Mouse (Mus musculus): ENCODE data around the gene Psmc3ip. TPM values are rescaled to one million over a fixed set of nuclear protein-coding genes. Genes with fewer than 3 reads are reported as not detected.

The Psmc3ip gene
- polyA plus RNA-seq (2014; fragmentation: Nextera tagmentation; extraction: Ambion mirVana): 39.9 and 44.1 TPM in 2 replicates

- DNase-seq (peak; percentile 99), ATAC-seq (ENCODE audit: insufficient read depth) (peak; percentile 97)
- Histone ChIP-seq H3K9ac (peak within 1 kb of the TSS; percentile 67), H3K27ac (ENCODE audit: low read depth) (peak within 1 kb of the TSS; percentile 81), H3K4me3 (ENCODE audit: low read depth, low read length) (peak within 1 kb of the TSS; percentile 71), H3K36me3 (ENCODE audit: insufficient read depth) (peaks cover 73% of the 10 kb centered on the region), H3K4me2 (peak within 1 kb of the TSS; percentile 96), H3K27me3 (ENCODE audit: insufficient read depth, low read length) (no peaks in the 10 kb centered on the region), H3K9me3 (ENCODE audit: low read depth, low read length) (no peaks in the 10 kb centered on the region), H3K4me1 (ENCODE audit: insufficient read depth) (no peaks in the 10 kb centered on the region)
- TF ChIP-seq CTCF (IDR thresholded peaks at IDR 0.05; ENCODE audit: low read depth): peak; percentile 84
- under 1% methylated on average over 43 of the region's 43 CpGs for WGBS
These were observed at the start of gene Psmc3ip for GRCm38 (mm10) chr11:101095314-101096024. TSS of gene Psmc3ip (minus strand) at chr11:101095436.

- Histone ChIP-seq H3K9me3 (ENCODE audit: low read depth, low read length) (no peaks in the 10 kb centered on the region), H3K4me2 (peak overlapping the region; percentile 63), H3K27ac (ENCODE audit: low read depth) (no peak overlapping the region), H3K36me3 (ENCODE audit: insufficient read depth) (no peaks in the 10 kb centered on the region), H3K4me1 (ENCODE audit: insufficient read depth) (peaks cover 11% of the 10 kb centered on the region), H3K27me3 (ENCODE audit: insufficient read depth, low read length) (peaks cover 9% of the 10 kb centered on the region; the same call in 1 of the 2 replicates), H3K9ac (peak overlapping the region; percentile 40), H3K4me3 (ENCODE audit: low read depth, low read length) (peak overlapping the region; percentile 24)
- TF ChIP-seq CTCF (IDR thresholded peaks at IDR 0.05; ENCODE audit: low read depth): no peak
- ATAC-seq (ENCODE audit: insufficient read depth) (peak; percentile 58; the same call in 1 of the 2 replicates), DNase-seq (peak; percentile 73)
- WGBS: 19% methylated on average over 19 of the region's 19 CpGs
These were observed 48.3 kb upstream of the Psmc3ip start for GRCm38 (mm10) chr11:101143338-101144225.

- H3K4me1 ChIP-seq (ENCODE audit: insufficient read depth): peaks cover 11% of the 10 kb centered on the region
- no peak overlapping the region for H3K4me2 ChIP-seq
- no peak overlapping the region for H3K27ac ChIP-seq (ENCODE audit: low read depth)
- H3K4me3 ChIP-seq (ENCODE audit: low read depth, low read length): no peak overlapping the region
- no peaks in the 10 kb centered on the region for H3K36me3 ChIP-seq (ENCODE audit: insufficient read depth)
- no peaks in the 10 kb centered on the region for H3K9me3 ChIP-seq (ENCODE audit: low read depth, low read length)
- H3K27me3 ChIP-seq (ENCODE audit: insufficient read depth, low read length): peaks cover 9% of the 10 kb centered on the region; the same call in 1 of the 2 replicates
- DNase-seq (no peak), ATAC-seq (ENCODE audit: insufficient read depth) (no peak)
- 78% methylated on average over 10 of the region's 10 CpGs for WGBS
- H3K9ac ChIP-seq: no peak overlapping the region
- TF ChIP-seq CTCF (IDR thresholded peaks at IDR 0.05; ENCODE audit: low read depth): no peak
These were observed 47.2 kb upstream of the Psmc3ip start for GRCm38 (mm10) chr11:101142215-101142967.

GRCm38 (mm10) chr11:101141088-101141487 is 45.9 kb upstream of the Psmc3ip start:
- Histone ChIP-seq H3K4me1 (ENCODE audit: insufficient read depth) (peaks cover 11% of the 10 kb centered on the region), H3K27ac (ENCODE audit: low read depth) (peak overlapping the region; percentile 65; the same call in 1 of the 2 replicates), H3K27me3 (ENCODE audit: insufficient read depth, low read length) (peaks cover 9% of the 10 kb centered on the region; the same call in 1 of the 2 replicates), H3K36me3 (ENCODE audit: insufficient read depth) (no peaks in the 10 kb centered on the region), H3K4me2 (no peak overlapping the region), H3K4me3 (ENCODE audit: low read depth, low read length) (no peak overlapping the region), H3K9ac (no peak overlapping the region), H3K9me3 (ENCODE audit: low read depth, low read length) (no peaks in the 10 kb centered on the region)
- TF ChIP-seq CTCF (IDR thresholded peaks at IDR 0.05; ENCODE audit: low read depth): no peak
- ATAC-seq (ENCODE audit: insufficient read depth) (no peak), DNase-seq (no peak)
- WGBS: 74% methylated on average over 8 of the region's 8 CpGs

GRCm38 (mm10) chr11:101140164-101140819 is 45.1 kb upstream of the Psmc3ip start:
- Histone ChIP-seq H3K27ac (ENCODE audit: low read depth) (peak overlapping the region; percentile 65; the same call in 1 of the 2 replicates), H3K36me3 (ENCODE audit: insufficient read depth) (no peaks in the 10 kb centered on the region), H3K9ac (peak overlapping the region; percentile 41), H3K27me3 (ENCODE audit: insufficient read depth, low read length) (peaks cover 9% of the 10 kb centered on the region; the same call in 1 of the 2 replicates), H3K4me1 (ENCODE audit: insufficient read depth) (peaks cover 11% of the 10 kb centered on the region), H3K9me3 (ENCODE audit: low read depth, low read length) (no peaks in the 10 kb centered on the region), H3K4me2 (peak overlapping the region; percentile 57), H3K4me3 (ENCODE audit: low read depth, low read length) (peak overlapping the region; percentile 26)
- no peak for TF ChIP-seq CTCF (IDR thresholded peaks at IDR 0.05; ENCODE audit: low read depth)
- 31% methylated on average over 27 of the region's 27 CpGs for WGBS
- DNase-seq (peak; percentile 78), ATAC-seq (ENCODE audit: insufficient read depth) (0 out of 2 replicates have a peak, but pooled peaks have one; percentile 22)

Data from lung, embryonic 14.5 days (tissue).